Mouse (Mus musculus): ENCODE measurements around the gene Fjx1. TPM values are rescaled to one million over a fixed set of nuclear protein-coding genes. Genes with fewer than 3 reads are reported as not detected.

Fjx1 gene
- polyA plus RNA-seq, 1 experiment, result 3.4 TPM

- peak overlapping the region; percentile 55 for H3K4me3 ChIP-seq (ENCODE audit: insufficient read depth, low read depth, low read length)
- H3K4me1 ChIP-seq (ENCODE audit: control insufficient read depth, insufficient read depth, low read length), result peaks cover 7% of the 10 kb centered on the region; the same call in 1 of the 2 replicates
- TF ChIP-seq CTCF (conservative IDR thresholded peaks at IDR 0.05; ENCODE audit: insufficient read depth, insufficient read length, low read depth, low read length) (no peak), POLR2A (IDR thresholded peaks at IDR 0.05; ENCODE audit: low read depth, low read length) (no peak)
- peak; percentile 59 for DNase-seq
- no peaks in the 10 kb centered on the region for H3K27me3 ChIP-seq (replicated peaks; ENCODE audit: control insufficient read depth, insufficient read depth, low read length)
- WGBS, result 12% methylated on average over 17 of the region's 17 CpGs
- no peak overlapping the region for H3K27ac ChIP-seq (ENCODE audit: insufficient read depth, low read depth, low read length)
- no peaks in the 10 kb centered on the region for H3K36me3 ChIP-seq (ENCODE audit: control insufficient read depth, insufficient read depth, low read length)
Observed at GRCm38 (mm10) chr2:102449630-102450247, 2.6 kb downstream of the Fjx1 start.

GRCm38 (mm10) chr2:102449056-102449455, 3.2 kb downstream of the Fjx1 start:
- Histone ChIP-seq H3K4me3 (ENCODE audit: insufficient read depth, low read depth, low read length) (no peak overlapping the region), H3K27me3 (replicated peaks; ENCODE audit: control insufficient read depth, insufficient read depth, low read length) (no peaks in the 10 kb centered on the region), H3K27ac (ENCODE audit: insufficient read depth, low read depth, low read length) (no peak overlapping the region), H3K4me1 (ENCODE audit: control insufficient read depth, insufficient read depth, low read length) (peaks cover 7% of the 10 kb centered on the region; the same call in 1 of the 2 replicates), H3K36me3 (ENCODE audit: control insufficient read depth, insufficient read depth, low read length) (no peaks in the 10 kb centered on the region)
- 94% methylated on average over 1 of the region's 1 CpGs for WGBS
- DNase-seq, result no peak
- TF ChIP-seq CTCF (conservative IDR thresholded peaks at IDR 0.05; ENCODE audit: insufficient read depth, insufficient read length, low read depth, low read length) (no peak), POLR2A (IDR thresholded peaks at IDR 0.05; ENCODE audit: low read depth, low read length) (no peak)

DNA sequence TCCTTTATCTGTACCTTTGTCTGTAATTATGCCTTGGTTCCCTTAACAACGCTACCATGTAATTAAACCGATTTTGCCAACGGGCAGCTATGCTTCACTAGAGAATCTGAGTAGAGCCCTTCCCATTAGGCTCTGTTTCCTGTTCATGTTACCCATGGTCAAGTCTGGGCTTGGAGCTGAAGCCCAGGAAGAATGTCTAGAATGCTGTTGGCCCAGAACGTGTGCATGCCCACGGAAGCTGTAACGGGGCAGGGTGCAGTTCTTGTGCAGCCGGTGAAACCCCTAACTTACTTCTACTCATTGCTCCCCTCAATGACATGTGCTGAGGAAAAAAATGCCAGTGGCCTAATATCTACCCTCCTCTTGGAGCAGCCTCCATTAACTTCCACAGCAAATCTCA, 4.5 kb downstream of the Fjx1 start:
- H3K4me3 ChIP-seq (ENCODE audit: insufficient read depth, low read depth, low read length), result no peak overlapping the region
- TF ChIP-seq POLR2A (IDR thresholded peaks at IDR 0.05; ENCODE audit: low read depth, low read length) (no peak), CTCF (conservative IDR thresholded peaks at IDR 0.05; ENCODE audit: insufficient read depth, insufficient read length, low read depth, low read length) (no peak)
- H3K4me1 ChIP-seq (ENCODE audit: control insufficient read depth, insufficient read depth, low read length), result peaks cover 7% of the 10 kb centered on the region; the same call in 1 of the 2 replicates
- 65% methylated on average over 7 of the region's 7 CpGs for WGBS
- H3K27me3 ChIP-seq (replicated peaks; ENCODE audit: control insufficient read depth, insufficient read depth, low read length), result no peaks in the 10 kb centered on the region
- H3K27ac ChIP-seq (ENCODE audit: insufficient read depth, low read depth, low read length), result no peak overlapping the region
- no peaks in the 10 kb centered on the region for H3K36me3 ChIP-seq (ENCODE audit: control insufficient read depth, insufficient read depth, low read length)
- DNase-seq, result peak; percentile 15

DNA sequence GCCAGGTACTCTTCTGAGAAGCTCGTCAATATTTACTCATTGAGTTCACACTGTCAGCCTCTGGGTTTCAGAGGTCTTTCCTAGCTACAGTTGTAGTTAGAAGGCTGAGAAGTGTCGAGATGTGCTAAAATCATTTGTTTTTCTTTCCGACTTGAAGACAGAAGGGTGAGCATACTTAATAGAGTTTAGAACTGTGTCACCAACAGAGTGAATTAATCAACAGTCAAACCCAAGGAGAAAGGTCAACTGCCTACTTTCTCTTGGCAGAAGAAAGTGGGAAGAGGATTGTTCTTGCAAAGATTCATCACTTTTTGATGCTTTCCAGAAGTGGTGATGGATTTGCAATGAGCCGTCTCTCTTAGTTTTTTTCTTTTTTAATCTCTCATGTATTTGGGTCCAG, 5.4 kb downstream of the Fjx1 start:
- no peak overlapping the region for H3K4me3 ChIP-seq (ENCODE audit: insufficient read depth, low read depth, low read length)
- no peaks in the 10 kb centered on the region for H3K27me3 ChIP-seq (replicated peaks; ENCODE audit: control insufficient read depth, insufficient read depth, low read length)
- no peak for TF ChIP-seq CTCF (conservative IDR thresholded peaks at IDR 0.05; ENCODE audit: insufficient read depth, insufficient read length, low read depth, low read length)
- no peak for TF ChIP-seq POLR2A (IDR thresholded peaks at IDR 0.05; ENCODE audit: low read depth, low read length)
- H3K36me3 ChIP-seq (ENCODE audit: control insufficient read depth, insufficient read depth, low read length), result no peaks in the 10 kb centered on the region
- H3K4me1 ChIP-seq (ENCODE audit: control insufficient read depth, insufficient read depth, low read length), result peaks cover 3% of the 10 kb centered on the region; the same call in 1 of the 2 replicates
- no peak overlapping the region for H3K27ac ChIP-seq (ENCODE audit: insufficient read depth, low read depth, low read length)
- 56% methylated on average over 4 of the region's 4 CpGs for WGBS
- peak; percentile 54 for DNase-seq

DNA sequence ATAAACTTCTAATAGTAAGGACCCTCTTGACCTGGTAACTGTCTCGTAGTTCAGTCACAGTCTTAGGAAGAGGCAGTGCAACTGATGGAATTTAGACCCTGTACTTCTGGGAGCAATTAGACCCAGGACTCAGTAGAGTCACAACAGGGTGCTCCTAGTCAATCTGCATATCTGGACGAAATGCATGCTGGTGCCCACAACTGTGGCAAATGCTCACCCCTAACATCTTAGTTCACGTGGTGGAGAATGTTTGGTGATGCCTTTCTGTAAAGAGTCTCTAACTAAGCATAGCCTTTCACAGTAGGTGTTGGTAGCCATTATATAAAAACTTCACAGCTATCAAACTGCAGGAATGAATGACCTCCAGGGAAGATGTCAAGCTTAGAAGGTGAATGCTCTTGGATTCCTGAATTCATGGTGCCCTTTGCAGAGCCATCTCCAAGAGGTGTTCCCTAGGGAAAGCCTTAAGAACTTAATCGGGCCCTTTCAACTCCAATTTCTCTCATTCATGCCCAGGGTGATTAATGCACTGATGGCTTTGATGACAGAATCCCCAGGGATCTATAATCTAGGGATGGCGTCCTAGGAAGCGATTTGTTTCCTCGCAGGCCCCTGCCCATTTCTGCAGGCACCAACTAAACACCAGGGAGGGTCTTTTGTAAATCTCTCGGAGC, 14.8 kb downstream of the Fjx1 start:
- TF ChIP-seq POLR2A (IDR thresholded peaks at IDR 0.05; ENCODE audit: low read depth, low read length) (no peak), CTCF (conservative IDR thresholded peaks at IDR 0.05; ENCODE audit: insufficient read depth, insufficient read length, low read depth, low read length) (no peak)

GRCm38 (mm10) chr2:102433879-102434278, 18.4 kb downstream of the Fjx1 start:
- no peaks in the 10 kb centered on the region for H3K27me3 ChIP-seq (replicated peaks; ENCODE audit: control insufficient read depth, insufficient read depth, low read length)
- H3K4me3 ChIP-seq (ENCODE audit: insufficient read depth, low read depth, low read length), result no peak overlapping the region
- no peak overlapping the region for H3K27ac ChIP-seq (ENCODE audit: insufficient read depth, low read depth, low read length)
- 98% methylated on average over 1 of the region's 1 CpGs for WGBS
- TF ChIP-seq CTCF (conservative IDR thresholded peaks at IDR 0.05; ENCODE audit: insufficient read depth, insufficient read length, low read depth, low read length) (no peak), POLR2A (IDR thresholded peaks at IDR 0.05; ENCODE audit: low read depth, low read length) (no peak)
- no peaks in the 10 kb centered on the region for H3K36me3 ChIP-seq (ENCODE audit: control insufficient read depth, insufficient read depth, low read length)
- no peaks in the 10 kb centered on the region for H3K4me1 ChIP-seq (ENCODE audit: control insufficient read depth, insufficient read depth, low read length)
- DNase-seq, result no peak

More for the DNA sequence above, 14.8 kb downstream of the Fjx1 start:
- no peaks in the 10 kb centered on the region for H3K27me3 ChIP-seq (replicated peaks; ENCODE audit: control insufficient read depth, insufficient read depth, low read length)
- H3K27ac ChIP-seq (ENCODE audit: insufficient read depth, low read depth, low read length), result no peak overlapping the region
- DNase-seq, result no peak
- WGBS, result 79% methylated on average over 8 of the region's 8 CpGs
- no peaks in the 10 kb centered on the region for H3K36me3 ChIP-seq (ENCODE audit: control insufficient read depth, insufficient read depth, low read length)
- no peaks in the 10 kb centered on the region for H3K4me1 ChIP-seq (ENCODE audit: control insufficient read depth, insufficient read depth, low read length)
- no peak overlapping the region for H3K4me3 ChIP-seq (ENCODE audit: insufficient read depth, low read depth, low read length)

DNA sequence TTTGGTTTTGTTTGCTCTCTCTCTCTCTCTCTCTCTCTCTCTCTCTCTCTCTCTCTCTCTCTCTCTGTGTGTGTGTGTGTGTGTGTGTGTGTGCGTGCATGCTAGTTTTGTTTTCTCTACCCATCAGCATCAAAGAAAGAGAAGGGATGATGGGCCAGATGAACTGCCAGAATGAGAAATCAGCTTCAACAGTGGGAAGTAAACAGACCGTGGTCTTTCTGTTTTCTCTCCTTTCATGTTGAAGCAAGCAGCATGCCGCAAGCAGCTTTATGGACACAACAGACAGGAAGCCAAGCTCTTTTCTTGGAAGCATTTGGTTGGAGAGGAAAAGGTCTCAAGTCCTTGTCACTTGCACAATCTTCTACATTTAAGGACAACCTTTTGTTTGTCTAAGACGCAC, 21.2 kb downstream of the Fjx1 start:
- DNase-seq, result no peak
- 41% methylated on average over 4 of the region's 4 CpGs for WGBS
- TF ChIP-seq POLR2A (IDR thresholded peaks at IDR 0.05; ENCODE audit: low read depth, low read length), result no peak
- no peak for TF ChIP-seq CTCF (conservative IDR thresholded peaks at IDR 0.05; ENCODE audit: insufficient read depth, insufficient read length, low read depth, low read length)

More for the DNA sequence above, 21.2 kb downstream of the Fjx1 start:
- Histone ChIP-seq H3K4me3 (ENCODE audit: insufficient read depth, low read depth, low read length) (no peak overlapping the region), H3K27ac (ENCODE audit: insufficient read depth, low read depth, low read length) (no peak overlapping the region), H3K4me1 (ENCODE audit: control insufficient read depth, insufficient read depth, low read length) (no peaks in the 10 kb centered on the region), H3K36me3 (ENCODE audit: control insufficient read depth, insufficient read depth, low read length) (no peaks in the 10 kb centered on the region), H3K27me3 (replicated peaks; ENCODE audit: control insufficient read depth, insufficient read depth, low read length) (no peaks in the 10 kb centered on the region)
